Mouse (Mus musculus): ENCODE measurements at regions not wholly inside any gene's neighbourhood (a gene's known extent, or its start where the extent isn't known, plus 50 kb on each side); places are given as distances from the start of the nearest gene placed in this dataset.

DNA sequence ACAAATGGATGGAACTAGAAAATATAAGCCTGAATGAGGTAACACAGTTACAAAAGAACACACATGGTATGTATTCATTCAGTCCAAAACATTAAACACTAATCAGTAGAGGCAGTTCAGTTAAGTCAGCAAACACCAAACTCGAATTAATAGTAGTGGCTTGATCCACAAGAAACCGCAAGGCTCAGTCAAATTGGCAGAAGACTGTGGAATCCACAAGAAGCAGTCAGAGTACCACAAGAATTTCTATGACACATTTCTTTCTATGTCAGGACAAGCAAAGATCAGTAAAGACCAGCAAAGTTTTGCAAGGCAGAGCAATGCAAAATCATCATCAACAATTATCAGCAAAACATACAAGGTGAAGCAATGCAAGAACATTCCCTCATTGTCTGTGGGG lies 1373.9 kb upstream of the Zeb2 start:
- no peak for DNase-seq (ENCODE audit: low spot score in 2 of 2)

DNA sequence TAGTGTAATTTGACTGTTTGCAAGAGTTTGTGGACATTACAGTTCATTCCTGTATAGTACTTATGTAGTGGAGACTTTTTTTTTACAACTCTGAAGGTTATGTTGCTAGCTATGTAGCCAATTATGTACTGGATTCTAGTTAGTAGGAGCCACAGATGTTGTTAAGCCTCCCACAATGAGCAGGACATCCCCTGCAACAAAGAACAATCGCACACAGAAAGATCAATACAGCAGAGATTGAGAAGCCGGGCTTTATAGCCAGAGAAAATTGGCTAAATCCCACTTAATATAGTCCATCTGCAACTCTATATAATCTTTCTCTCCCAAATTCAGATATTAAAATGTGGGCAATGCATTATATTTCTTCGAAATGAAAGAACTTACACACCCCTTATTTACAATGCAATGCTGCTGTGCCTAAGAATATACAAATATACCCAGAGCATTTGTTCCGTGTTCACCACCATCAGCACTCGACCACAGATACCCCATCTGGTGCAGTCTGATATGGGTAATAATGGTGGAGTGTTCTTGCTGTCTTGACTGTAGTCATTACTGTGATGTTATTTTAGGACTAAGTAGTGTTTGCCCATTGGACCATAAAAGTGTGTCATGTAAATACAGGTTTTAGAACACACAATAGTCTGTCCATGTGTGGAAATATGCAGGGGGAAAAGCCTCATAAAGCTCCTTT lies 1351.9 kb upstream of the Zeb2 start:
- no peak for DNase-seq (ENCODE audit: low spot score in 2 of 2)

DNA sequence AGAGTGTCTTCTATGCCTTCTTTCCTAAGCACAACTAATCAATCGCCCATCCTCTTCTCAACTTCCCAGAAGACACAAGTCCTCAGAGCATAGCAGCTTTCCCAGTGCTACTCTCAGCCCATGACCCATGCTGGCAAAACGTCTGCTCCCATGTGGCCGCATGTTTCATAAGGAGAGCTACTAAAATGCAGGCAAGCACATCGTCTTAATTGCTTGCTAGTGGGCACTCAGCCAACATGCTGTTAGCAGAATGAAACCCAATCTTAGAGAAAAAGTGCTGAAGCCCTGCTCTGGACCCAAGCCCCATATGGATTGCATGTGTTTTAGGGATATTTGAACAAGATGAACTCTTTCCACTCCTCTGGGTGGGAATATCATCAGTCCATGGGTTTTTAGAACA lies 1348.2 kb upstream of the Zeb2 start:
- no peak for DNase-seq (ENCODE audit: low spot score in 2 of 2)

DNA sequence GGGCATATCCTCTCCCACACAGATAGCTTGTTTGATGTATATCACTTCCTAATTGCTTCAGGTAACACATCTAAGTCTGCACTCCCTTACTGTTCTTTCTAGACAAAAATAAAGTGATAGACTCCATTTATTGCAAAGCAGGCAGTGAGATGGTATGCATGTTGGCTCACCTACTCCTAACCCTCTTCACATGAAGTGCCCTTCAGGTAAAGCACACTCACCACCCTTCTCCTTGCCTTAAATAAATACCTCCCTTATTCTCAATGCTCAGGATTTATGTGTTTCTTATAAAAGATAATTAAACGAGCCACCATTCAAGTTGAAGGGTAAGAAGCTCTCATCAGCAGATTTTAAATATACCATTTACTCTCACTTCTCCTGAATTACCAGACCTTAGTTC lies 1347.7 kb upstream of the Zeb2 start:
- no peak for DNase-seq (ENCODE audit: low spot score in 2 of 2)

DNA sequence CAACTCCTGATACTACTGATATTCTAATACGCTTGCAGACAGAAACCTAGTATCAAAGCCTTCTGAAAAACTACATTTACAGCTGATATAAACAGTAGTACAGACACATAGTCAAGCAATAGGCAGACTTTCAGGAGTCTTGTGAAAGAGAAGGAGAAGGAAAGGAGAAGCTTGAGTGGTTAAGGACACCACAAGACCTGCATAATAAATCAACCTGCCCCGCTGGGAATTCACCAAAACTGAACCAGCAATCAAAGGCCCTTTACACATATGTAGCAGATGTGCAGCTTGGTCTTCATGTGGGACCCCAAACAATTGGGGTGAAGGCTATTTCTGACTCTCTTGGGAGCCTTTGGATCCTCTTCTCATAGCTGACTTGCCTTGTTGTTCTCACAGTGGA lies 1345.5 kb upstream of the Zeb2 start:
- no peak for DNase-seq (ENCODE audit: low spot score in 2 of 2)

DNA sequence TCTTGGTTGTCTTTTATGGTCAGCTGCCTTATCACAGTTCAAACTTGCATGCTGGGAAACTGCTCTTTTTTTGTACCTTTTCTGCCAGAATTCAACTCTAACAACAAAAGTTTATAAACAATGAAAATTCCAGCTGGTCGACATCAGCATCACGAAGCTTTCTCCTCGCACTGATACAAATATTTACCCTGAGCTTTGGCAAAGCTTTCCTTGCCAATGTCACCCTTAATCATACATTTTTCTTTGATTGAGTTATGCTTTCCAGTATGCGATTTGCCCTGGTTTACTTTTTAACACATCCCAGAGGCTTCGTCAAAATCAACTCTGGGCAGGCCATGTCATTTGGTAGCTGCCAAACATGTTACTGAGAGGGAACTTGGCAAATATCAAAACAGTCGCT lies 1333.5 kb upstream of the Zeb2 start:
- no peak for DNase-seq (ENCODE audit: low spot score in 2 of 2)

DNA sequence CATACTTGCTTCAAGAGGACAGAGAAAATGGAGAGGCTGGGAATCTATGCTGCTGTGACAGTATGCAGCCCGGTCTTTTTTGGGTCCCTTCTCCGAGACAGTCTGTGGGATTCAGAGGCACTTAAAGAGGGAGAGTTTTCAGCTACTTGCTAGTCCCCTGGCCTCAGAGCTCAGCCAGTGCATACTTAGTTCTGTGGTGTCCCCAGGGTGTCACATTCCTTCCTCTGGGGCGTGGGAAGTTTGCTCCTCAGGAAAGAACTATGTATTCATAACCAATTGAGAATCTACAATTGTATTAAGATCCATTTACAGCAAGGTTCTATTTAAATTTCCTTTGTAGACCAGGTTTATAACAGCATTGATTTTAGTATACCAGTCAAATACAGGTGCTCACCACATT lies 1328.1 kb upstream of the Zeb2 start:
- DNase-seq (ENCODE audit: low spot score in 2 of 2): no peak

DNA sequence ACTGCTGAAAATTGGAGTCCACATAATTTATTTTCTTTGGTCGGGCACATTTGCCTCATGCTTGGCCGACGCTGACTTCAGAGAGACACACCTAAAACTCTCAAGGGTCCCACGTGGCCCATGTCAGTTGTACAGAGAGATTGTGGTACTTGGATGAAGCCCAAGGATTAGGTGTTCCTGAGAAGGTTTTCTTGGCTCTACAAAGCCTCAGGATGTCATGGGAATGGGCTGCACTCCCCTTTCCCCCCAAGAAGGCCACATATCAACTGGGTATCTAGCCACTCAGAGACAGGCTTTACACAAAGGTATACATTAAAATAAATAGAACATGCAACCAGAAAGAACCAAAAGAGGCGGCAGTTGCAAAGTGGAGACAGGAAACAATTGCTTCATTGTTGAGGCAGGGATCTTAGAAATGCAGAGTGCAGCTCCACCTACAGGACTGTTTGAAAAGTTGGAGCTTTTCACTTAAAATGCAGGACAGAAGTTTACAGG lies 1326.5 kb upstream of the Zeb2 start:
- DNase-seq (ENCODE audit: low spot score in 2 of 2): peak; percentile 15 to 58

DNA sequence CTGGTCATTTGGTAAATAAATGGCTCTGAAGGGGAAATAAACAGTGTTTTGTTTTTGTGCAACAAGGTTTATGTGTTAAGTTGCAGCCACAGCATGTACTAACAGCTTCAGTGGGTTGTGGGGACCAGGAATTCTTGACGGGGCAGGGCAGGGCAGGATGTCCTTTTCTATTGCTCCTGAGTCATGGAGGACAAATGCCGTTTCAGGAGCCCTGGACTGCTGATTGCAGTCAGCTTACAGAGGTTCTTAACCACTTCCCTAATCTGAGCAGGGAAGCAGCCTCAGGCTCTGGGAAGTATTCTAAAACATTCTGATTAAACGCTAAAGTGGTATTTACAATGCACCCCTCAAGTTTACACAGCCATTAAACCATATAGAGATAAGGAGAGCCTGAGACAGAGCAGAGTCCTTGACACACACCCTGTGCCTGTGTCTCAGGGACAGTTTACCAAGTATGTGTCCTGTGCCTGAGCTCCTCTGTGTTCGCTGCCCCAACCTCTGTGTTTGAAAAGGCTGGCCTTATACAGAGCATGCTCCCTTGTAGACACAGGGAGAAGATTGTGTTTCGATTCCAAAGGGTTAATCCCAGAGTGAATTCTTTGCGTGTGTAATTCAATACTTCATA lies 1326.0 kb upstream of the Zeb2 start:
- no peak for DNase-seq (ENCODE audit: low spot score in 2 of 2)

DNA sequence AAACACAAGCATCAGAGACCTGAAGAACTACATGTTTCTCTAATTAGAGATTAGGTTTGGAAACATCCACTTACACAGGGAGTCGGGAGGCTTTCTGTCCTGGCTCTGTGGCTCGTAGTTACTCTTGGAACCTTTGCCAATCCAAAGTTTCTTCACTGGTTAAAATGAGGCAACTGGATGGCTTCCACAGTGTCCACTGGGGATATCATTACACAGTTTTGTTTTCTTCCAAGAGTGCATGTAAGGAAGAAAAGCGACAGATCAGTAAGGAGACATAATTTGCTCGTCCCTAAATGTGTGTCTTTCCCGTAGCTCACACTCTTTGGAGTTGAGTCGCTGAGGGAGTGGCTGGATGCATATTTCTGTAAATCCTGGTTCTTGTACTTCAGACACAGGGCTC lies 1325.4 kb upstream of the Zeb2 start:
- no peak for DNase-seq (ENCODE audit: low spot score in 2 of 2)

DNA sequence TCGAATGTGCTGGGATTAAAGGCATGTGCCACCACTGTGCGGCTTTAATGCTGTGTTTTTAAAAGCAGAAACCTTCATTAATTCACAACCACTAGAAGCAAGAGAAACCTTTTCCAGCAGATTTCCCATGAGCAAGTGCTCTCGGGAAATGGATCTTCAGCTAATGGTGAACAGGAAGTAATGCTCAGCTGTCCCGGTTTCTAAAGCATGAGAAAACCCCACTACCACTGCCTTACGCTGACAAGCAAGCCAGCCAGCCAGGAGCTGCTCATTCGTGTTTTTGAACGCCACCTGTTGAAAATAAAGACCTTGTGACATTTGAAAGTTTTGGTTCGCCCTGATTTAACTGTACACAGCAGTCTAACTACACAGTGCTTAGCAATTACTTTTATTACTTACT lies 1324.7 kb upstream of the Zeb2 start:
- DNase-seq (ENCODE audit: low spot score in 2 of 2): no peak

DNA sequence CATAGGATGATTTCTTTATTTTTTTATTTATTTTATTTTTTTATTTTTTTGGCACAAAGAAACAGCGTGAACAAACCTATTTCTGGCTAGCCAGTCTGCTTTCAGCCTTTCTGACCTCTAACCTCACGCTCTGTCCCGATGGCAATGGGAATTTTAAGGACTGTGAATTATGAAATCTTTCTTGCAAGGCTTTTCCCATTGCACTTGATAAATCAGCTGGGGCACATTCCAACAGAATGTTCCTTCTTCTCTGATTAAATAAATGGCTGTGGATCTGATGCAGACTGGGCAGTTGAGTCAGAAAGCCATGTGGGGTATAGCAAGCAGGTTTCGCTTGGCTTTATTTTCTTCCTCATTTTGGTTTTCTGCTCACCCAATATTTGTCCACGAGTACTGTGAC lies 1324.2 kb upstream of the Zeb2 start:
- no peak for DNase-seq (ENCODE audit: low spot score in 2 of 2)

DNA sequence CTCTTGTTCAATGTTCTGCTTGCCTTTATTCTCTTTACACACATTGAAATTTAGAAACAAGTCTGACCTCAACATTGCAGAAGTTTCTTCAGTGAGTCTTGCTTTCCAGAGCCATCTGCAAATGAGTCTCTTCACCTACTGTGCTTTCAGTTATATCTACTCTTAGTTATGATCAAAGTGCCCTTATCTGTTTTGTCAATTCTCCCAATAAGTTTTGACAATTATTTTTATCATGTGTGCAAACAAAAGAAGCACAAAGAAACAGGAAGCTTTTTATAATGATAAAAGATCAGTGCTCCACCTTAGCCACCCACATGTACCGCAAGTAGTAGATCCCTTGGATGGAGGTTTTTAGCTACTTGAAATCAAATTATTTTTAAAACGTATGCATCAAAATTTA lies 1322.8 kb upstream of the Zeb2 start:
- no peak for DNase-seq (ENCODE audit: low spot score in 2 of 2)

DNA sequence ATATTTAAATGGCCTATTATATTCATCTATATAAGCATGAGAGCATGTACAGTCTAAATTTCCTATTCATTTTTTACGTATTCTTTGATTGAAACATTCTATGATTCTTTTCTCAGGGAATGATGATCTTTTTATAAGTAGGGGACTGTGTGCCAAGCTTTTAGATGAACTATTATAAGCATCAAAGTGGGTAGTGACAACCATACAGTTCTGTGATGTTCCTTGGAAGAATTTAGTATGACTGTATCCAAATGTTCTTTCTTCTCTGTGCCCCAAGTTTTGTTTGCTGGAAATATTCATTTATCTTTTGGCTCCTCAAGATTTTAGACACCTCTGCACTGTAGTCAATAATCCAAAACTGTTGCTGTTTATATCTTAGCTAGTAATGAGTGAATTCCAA lies 1301.1 kb upstream of the Zeb2 start:
- DNase-seq (ENCODE audit: low spot score in 2 of 2): no peak

DNA sequence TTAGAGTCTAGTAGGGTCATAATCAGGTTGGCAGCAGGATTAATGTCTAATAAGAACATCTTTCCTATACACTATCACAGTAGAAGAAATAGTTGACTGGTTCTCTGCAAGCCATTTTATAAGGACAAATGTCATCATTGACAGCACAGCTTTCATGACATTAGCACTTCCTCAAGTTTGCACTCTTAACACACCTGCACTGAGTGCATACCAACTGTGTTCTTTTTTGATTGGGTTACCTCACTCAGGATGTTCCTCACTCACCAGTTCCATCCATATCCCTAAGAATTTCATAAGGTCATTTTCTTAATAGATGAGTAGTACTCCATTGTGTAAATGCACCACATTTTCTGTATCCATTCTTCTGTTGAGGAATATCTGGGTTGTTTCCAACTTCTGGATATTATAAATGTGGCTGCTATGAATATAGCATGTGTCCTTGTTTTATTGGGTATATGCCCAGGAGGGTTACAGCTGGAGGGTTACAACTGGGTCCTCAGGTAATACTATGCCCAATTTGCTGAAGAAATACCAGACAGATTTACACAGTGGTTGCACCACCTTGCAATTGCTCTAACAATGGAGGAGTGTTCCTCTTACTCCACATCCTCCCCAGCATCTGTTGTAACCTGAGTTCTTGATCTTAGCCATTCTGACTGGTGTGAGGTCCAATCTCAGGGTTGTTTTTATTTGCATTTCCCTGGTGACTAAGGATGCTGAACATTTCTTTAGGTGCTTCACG lies 1285.3 kb upstream of the Zeb2 start:
- no peak for DNase-seq (ENCODE audit: low spot score in 2 of 2)

DNA sequence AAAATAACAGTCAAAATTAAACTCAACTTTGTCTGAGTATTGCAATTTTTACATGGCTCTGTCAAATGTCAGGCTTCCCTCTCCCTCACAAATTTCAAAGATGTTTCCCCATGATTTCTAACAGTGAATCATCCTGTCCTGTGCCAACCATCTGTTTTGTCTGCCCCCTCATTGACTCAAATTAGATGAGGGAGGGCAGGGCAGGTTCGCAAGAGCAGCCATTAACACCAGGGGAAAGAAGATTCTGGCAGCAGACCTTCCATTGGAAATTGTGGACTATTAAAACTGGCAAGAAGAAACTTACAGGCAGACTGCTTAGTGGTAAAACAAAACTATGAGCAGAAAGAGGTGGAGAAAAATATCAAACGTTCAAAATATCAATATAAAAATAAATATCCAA lies 1277.0 kb upstream of the Zeb2 start:
- no peak for DNase-seq (ENCODE audit: low spot score in 2 of 2)

DNA sequence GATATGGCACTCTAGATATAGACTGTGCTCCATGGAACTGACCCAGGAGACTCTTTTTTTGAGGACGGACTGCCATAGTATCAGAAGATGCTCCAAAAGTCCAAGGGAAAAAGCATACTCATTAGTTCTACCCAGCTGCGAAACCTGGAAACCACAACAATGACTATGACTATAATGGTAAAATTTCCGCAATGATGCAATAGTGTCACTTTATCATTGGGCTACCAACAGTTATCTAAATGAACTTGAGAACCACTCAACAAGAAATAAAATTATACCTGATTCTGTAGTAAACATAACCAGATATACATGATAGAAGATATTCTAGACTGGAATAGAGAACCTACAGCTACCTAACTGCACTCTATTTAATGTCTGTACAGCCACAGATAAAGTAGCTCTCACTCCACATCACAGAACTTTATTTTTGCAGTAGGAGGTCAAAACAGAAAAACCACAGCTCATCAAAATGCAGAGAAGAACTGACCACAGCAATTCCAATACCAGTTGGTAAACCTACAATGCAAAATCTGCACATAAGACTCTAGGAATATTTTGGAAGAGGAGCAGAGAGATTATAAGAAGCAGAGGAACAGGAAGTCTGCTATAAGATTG lies 1255.8 kb upstream of the Zeb2 start:
- no peak for DNase-seq (ENCODE audit: low spot score in 2 of 2)

DNA sequence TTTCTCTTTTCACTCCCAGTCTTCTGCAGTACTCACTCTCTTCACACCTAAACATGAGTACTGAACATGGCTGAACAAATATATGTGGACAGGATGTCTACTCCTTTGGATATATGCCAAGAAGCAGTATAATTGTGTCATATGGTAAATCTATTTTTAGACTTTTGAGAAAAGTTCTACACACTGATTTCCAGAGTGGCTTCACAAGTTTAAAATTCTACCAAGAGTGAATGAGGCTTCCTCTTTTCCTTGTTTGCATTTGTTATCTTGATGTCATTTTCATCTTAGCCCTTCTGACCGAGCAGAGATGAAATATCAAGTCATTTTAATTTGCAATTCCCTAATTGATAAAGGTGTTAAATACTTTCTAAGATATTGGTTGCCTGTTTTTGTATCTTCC lies 1254.6 kb upstream of the Zeb2 start:
- no peak for DNase-seq (ENCODE audit: low spot score in 2 of 2)

DNA sequence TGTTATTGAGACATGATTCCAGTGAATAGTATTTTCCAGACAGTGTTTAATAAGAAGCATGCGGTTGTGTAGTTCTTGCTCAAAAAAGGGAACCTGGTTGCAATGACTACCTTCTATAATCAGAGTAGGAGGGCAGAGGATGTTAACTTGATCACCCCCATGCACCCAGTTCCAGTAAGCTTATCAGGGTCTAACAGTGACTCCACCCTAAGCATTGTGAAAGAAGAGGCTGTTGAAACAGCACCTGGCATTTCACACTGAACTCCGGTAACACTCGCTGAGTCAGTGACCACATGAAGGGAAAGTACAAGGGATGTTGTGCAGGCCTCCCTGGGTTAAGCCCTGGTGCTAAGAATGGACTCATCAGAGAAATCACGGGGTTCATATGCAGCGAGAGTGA lies 1253.8 kb upstream of the Zeb2 start:
- DNase-seq (ENCODE audit: low spot score in 2 of 2): no peak

DNA sequence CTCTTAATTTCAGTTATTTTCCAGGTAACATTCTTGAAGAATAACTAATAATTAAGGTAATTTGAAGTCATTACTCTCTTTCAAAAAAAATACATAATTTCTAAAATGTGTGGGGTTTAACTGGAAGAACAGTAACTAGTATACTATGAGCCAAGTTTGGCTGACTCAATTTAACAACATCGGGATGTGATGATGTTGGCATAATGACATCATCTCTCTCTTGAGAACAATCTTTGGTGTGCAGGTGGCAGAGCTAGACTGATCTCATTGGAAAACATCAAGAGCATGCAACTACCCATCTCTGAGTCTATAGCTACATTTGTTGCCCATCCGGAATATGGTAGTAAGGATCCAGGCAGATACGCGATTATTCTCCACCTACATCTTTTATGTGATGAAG lies 1251.7 kb upstream of the Zeb2 start:
- DNase-seq (ENCODE audit: low spot score in 2 of 2): no peak

DNA sequence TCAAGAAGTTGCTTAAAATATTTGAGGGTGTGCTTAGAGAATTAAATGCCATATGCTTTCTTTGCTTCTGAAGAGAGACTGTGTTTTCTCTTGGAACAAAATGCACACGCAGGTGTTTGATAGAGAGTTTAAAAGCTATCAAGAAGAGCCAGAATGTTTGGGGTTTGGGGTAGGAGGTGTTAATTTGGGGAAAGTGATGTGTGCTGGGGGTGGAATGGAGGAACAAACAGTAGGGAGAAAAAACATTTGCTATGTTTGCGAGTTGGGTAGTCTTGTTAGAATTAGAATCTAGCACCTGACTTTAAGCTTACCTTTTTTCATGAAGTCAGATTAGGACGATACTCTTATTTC lies 1248.9 kb upstream of the Zeb2 start:
- peak; percentile 4 to 16 for DNase-seq (ENCODE audit: low spot score in 2 of 2)

DNA sequence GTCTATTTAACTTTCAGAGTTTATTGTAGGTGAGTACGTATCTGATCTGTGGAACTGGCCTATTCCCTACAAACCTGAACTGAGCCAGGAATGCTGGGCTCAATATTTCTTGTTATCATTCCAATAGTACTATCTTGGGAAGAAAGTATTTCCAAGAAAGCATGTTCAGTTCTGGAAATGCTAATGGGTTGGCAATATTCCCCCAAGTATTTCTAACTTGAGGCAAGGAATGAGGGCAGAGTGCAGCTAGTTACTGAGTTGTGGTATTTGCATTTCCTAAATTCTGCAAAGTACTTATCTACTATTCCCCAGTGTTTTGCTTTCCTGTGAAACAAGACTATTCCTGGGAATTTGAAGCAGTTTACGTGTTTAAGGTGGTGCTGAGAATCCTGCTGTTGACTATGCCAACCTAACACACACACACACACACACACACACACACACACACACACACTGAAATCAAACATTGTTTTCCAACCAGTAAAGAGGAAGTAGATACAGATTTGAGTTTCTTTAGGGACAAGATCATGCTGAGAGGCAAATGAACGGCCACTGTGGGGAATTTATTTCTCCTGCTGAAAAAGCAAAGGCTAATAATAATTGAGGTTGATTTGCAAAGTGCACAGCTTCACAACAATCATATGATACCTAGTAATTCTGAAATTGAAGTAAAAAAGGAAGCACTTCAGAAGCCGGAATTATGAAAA lies 1248.4 kb upstream of the Zeb2 start:
- no peak for DNase-seq (ENCODE audit: low spot score in 2 of 2)
